Mouse (Mus musculus): ENCODE measurements around the gene Jmjd8.

Jmjd8 gene

DNA sequence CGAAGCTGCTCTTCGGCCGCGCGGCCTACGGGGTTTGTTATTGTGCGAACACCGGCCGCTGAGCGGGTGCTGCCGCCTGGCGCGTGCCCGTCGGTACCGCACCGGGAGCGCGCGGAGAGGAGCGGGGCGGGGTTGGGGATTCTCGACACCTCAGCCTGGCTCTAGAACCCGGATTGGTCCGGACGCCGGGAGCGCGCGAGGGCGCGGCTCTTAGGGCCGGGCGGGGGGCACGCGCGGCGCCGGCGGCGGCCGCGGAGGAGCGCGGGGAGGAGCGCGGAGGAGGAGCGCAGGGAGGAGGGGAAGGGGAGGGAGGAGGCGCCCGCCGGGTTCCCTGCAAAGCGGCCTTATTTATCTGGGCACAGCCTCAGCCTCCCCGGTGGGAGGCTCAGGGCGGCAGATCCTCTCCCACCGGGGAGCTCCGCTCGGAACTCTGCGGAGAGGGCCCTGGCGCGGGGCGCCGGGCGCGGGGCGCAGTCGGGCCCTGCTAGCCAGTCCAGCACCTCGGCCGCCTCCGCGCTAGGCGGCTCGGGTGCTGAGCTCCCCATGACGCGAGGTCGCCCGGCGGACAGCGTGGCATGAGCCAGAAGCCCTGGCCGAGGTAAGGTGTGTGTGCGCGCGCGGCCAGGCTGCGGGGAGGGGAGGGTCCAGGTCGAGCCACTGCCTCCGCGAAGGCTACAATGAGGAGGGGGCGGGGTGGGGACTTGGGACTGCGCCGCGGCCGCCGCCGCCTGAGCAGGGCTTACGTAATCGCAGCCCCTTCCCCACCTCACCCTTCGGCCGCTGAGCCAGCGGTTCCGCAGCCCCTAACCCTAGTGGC lies 19.7 kb upstream of the Jmjd8 start, which contains the start of gene Fbxl16:
TSS of gene Fbxl16 (plus strand) at position 297 of the 817 bp plus-strand sequence.
- no peak for DNase-seq (ENCODE audit: low spot score in 2 of 2)

DNA sequence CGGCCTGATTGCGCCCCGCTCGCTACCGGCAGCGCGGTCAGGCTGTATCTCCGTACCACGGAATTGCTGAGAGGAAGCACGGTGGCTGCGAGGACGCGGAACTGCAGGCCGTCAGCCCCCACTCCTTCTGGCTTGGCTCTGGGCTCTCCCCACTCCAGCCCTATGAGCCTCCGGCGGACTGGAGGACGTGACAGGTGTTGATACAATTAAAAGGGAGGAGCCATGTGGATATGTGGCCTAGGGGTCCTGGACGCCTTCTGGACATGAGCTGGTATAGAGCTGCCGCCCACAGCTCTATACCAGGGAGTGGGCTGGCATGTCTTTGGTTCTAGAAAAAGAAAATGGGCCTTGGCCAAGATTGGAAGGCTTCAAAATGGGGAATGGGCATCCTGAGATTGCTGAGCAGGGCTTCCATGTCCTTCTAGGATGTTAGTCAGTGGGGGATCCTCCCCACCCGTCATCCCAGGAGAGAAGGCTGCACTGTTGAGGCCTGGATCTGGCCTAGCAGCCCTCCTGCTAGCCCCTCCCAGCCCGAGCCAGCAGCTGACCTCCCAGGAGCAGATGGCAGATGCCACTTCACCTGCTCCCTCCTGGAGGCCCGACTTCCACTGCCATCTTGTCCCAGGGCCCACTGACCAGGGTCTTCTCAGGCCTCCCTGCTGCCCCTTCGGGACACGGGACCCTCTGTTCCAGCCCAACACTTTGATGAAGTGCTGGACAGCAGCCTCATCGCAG lies 18.9 kb upstream of the Jmjd8 start:
- no peak for DNase-seq (ENCODE audit: low spot score in 2 of 2)

GRCm38 (mm10) chr17:25810890-25811289 lies 17.8 kb upstream of the Jmjd8 start:
- DNase-seq (ENCODE audit: low spot score in 2 of 2): no peak

DNA sequence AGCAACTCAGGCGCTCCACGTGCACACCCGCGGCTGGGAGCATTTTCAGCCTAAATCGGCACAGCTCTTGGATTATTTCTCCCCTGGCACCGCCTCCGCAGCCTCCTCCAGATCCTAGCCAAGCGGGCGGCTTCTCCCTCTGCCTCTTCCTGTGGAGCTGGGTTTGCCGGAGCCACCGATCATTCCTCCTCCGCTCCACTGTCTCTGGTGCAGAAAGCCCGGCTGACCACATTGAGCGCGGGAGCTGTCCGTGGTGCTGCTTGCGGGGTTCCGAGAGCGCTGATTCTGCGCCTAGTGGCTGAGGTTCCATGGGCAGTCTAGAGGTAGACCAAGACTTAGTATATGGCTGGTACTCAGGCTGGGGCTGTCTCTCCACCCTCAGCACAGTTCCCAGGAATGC lies 15.2 kb upstream of the Jmjd8 start:
- peak; percentile 61 to 77 for DNase-seq (ENCODE audit: low spot score in 2 of 2)

DNA sequence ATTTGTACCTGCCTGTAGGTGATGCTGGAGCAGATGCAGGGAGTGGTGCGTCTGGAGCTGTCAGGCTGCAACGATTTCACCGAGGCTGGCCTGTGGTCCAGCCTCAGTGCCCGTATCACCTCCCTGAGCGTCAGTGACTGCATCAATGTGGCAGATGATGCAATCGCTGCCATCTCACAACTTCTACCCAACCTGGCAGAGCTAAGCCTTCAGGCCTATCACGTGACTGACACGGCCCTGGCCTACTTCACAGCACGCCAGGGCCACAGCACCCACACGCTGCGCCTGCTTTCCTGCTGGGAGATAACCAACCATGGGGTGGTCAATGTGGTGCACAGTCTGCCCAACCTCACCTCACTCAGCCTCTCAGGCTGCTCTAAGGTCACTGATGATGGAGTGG lies 11.0 kb upstream of the Jmjd8 start:
- no peak for DNase-seq (ENCODE audit: low spot score in 2 of 2)

DNA sequence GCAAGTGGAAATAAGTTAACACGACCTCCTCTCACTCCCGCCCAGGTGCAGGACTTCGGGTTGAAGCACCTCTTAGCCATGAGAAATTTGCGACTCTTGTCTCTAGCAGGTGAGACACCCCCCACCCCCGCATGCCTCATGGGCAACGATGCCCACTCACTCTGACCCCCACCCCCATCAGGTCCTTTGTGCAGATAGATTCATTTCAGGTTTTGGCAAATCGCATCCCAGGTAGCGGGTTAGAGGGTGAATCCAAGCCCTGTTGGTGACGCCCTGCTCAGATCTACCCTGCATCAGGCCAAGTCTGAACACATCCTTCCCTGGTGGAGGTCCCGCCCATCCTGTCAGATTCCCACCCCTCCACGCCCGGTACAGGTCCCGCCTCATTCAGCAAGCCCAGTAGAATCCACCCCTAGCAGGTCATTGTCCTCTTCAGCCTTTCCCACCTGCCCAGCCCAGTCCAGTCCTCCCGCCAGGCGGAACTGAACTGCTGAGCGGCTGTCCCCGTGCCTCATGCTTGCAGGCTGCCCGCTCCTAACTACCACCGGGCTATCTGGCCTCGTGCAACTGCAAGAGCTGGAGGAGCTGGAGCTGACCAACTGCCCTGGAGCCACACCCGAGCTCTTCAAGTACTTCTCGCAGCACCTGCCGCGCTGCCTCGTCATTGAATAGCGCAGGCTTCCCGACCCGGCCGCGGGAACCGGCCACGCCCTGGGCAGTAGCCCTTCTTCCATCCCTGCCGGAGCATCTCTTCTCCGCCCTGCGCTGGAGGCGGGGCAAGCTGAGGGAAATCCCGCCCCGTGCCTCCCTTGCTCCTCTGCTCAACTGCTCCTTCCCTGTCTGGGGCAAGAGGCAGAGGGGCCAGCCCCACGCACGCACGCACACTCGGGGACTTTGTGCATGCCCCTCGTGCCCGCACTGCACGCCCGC lies 9.6 kb upstream of the Jmjd8 start:
- DNase-seq (ENCODE audit: low spot score in 2 of 2): no peak

GRCm38 (mm10) chr17:25823452-25823851 lies 5.2 kb upstream of the Jmjd8 start, which contains the start of gene Wdr24:
Gene Wdr24, plus strand, starts transcription at chr17:25823627.
- peak; percentile 52 to 69 for DNase-seq (ENCODE audit: low spot score in 2 of 2)

GRCm38 (mm10) chr17:25824362-25825142 lies 4.1 kb upstream of the Jmjd8 start:
- DNase-seq (ENCODE audit: low spot score in 2 of 2): no peak

GRCm38 (mm10) chr17:25825311-25825710 lies 3.4 kb upstream of the Jmjd8 start:
- DNase-seq (ENCODE audit: low spot score in 2 of 2): no peak

DNA sequence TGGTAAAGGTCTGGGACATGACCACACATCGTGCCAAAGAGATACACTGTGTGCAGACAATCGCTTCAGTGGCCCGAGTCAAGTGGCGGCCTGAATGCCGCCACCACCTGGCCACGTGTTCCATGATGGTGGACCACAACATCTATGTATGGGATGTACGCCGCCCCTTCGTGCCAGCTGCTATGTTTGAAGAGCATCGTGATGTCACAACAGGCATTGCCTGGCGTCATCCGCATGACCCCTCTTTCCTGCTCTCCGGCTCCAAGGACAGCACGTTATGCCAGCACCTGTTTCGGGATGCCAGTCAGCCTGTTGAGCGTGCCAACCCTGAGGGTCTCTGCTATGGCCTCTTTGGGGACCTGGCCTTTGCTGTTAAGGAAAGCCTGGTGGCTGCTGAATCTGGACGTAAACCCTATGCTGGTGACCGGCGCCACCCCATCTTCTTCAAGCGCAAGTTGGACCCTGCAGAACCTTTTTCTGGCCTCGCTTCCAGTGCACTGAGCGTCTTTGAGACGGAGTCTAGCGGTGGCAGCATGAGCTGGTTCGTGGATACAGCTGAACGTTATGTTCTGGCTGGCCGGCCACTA lies 2.6 kb upstream of the Jmjd8 start:
- DNase-seq (ENCODE audit: low spot score in 2 of 2): no peak

GRCm38 (mm10) chr17:25827011-25827410 lies 1.7 kb upstream of the Jmjd8 start:
- DNase-seq (ENCODE audit: low spot score in 2 of 2): no peak

- DNase-seq (ENCODE audit: low spot score in 2 of 2): no peak
Observed at GRCm38 (mm10) chr17:25827546-25828222, 983 bp upstream of the Jmjd8 start.

DNA sequence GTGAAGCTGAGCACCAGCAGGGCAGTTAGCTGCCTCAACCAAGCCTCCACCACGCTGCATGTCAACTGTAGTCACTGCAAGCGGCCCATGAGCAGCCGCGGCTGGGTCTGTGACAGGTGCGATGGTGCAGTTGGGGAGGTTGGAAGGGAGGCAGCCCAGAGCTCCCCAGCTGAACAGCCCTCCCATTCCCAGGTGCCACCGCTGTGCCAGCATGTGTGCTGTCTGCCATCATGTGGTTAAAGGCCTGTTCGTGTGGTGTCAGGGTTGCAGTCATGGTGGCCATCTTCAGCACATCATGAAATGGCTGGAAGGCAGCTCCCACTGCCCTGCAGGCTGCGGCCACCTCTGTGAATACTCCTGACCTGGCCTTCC lies 458 bp upstream of the Jmjd8 start:
- no peak for DNase-seq (ENCODE audit: low spot score in 2 of 2)

DNA sequence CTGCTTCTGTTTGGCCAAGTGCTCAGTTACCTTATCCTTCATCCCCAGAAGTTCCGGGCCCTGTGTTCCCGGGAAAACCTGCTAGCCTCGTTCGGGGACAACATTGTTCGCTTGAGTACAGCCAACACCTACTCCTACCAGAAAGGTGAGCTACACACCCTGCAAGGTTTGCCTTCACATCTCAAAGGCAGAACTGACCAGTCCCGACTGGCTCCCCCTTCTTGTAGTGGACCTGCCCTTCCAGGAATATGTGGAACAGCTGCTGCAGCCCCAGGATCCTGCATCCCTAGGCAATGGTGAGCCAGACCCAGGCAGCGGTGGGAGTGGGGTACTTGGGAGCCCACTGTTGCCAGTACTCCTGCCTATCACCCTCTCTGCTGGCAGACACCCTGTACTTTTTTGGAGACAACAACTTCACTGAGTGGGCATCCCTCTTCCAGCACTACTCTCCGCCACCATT lies 921 bp downstream of the Jmjd8 start:
- DNase-seq (ENCODE audit: low spot score in 2 of 2): no peak

DNA sequence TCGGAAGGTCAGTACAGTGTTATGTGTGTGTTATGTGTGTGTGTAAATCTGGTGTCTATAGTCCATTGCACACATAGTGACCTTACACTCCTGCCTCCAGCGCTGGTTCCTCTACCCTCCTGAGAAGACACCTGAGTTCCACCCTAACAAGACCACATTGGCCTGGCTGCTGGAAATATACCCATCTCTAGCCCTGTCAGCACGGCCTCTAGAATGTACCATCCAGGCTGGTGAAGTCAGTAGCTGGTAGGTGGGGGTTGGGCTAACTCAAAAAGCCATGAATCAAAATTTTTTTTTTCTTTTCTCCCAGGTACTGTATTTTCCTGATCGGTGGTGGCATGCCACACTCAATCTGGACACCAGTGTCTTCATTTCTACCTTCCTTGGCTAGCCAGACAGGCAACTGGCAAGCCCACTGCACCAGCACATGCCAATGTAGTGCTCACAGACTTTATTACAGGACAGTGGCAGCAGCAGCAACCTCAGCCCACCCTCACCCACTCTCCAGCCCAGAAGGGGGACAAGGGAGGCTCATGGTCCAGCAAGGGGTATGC lies 1.6 kb downstream of the Jmjd8 start:
- DNase-seq (ENCODE audit: low spot score in 2 of 2): no peak

GRCm38 (mm10) chr17:25830806-25831431 lies 2.3 kb downstream of the Jmjd8 start:
- DNase-seq (ENCODE audit: low spot score in 2 of 2): no peak

GRCm38 (mm10) chr17:25831451-25832281 lies 3.0 kb downstream of the Jmjd8 start:
- no peak for DNase-seq (ENCODE audit: low spot score in 2 of 2)
